10 mouse cellular contexts compared by ENCODE assay signal in genomic region chr13:52331068-52331467, GRCm38 (mm10).
DNase-seq lines count a peak whose midpoint lies in the region; TF ChIP-seq lines count a peak whose summit lies in the region.
"Had no signal": no experiment of that assay in that cellular context is flagged by ENCODE, and none has a peak within 500 bp of the region (broad histone marks: within the 10 kb centered on the region; RNA-seq: fewer than 3 reads in every experiment).

No protein-coding gene starts in this region.

- intact Hi-C loops in heart, postnatal 10 days (cut with DNase I): no loop called here
- intact Hi-C loops in heart, adult 2 months (cut with DNase I): no loop called here

- 0 out of 2 replicates have a peak, but pooled peaks cover 4% of the 10 kb centered on the region for H3K4me1 ChIP-seq in embryonic facial prominence, embryonic 10.5 days
- H3K4me1 ChIP-seq in heart, adult 2 months (ENCODE audit: control insufficient read depth, insufficient read depth, low read length): no peaks in the 10 kb centered on the region

- WGBS in embryonic facial prominence, embryonic 10.5 days: 90% methylated on average over 5 of the region's 5 CpGs
- 69% methylated on average over 5 of the region's 5 CpGs for WGBS in heart, adult 2 months

- H3K4me3 ChIP-seq in embryonic facial prominence, embryonic 10.5 days: no peak overlapping the region
- H3K4me3 ChIP-seq in heart, adult 2 months: no peak overlapping the region

- no peaks in the 10 kb centered on the region for H3K9me3 ChIP-seq in embryonic facial prominence, embryonic 10.5 days

- no peak for TF ChIP-seq EP300 in heart, adult 2 months (IDR thresholded peaks at IDR 0.05; ENCODE audit: insufficient read depth, low read depth, low read length)

- H3K9ac ChIP-seq in heart, adult 2 months (ENCODE audit: low read depth, low read length): no peak overlapping the region
- H3K9ac ChIP-seq: lung, embryonic 14.5 days had no signal

- H3K79me2 ChIP-seq in heart, adult 2 months (replicated peaks; ENCODE audit: control insufficient read depth, insufficient read depth, low read length): no peaks in the 10 kb centered on the region

- peak; percentile 44 to 67 for DNase-seq in frontal cortex, adult 2 months (ENCODE audit: extremely low spot score in 1 of 2, low spot score in 1 of 2)
- no peak for DNase-seq in frontal cortex, postnatal 10 days (ENCODE audit: low spot score in 2 of 2)
- DNase-seq in cerebellum, adult 11-12 months: peak; percentile 88
- peak; percentile 72 to 73 for DNase-seq in layer of hippocampus, adult 8-10 months (ENCODE audit: low spot score in 2 of 2)
- peak; percentile 43 for DNase-seq in splenic B cell, adult 2 months (ENCODE audit: low read depth, low spot score)
- DNase-seq in heart, postnatal 10 days: no peak
- DNase-seq in embryonic facial prominence, embryonic 10.5 days (ENCODE audit: low spot score): no peak
- DNase-seq in heart, adult 2 months: no peak
- DNase-seq: heart, postnatal 36 days; lung, embryonic 14.5 days had no signal

- no peaks in the 10 kb centered on the region for H3K36me3 ChIP-seq in splenic B cell, adult 2 months (ENCODE audit: control insufficient read depth, insufficient read depth, low read length, poor library complexity, severe bottlenecking)
- H3K36me3 ChIP-seq in embryonic facial prominence, embryonic 10.5 days (replicated peaks): no peaks in the 10 kb centered on the region
- no peaks in the 10 kb centered on the region for H3K36me3 ChIP-seq in heart, adult 2 months (ENCODE audit: control insufficient read depth, insufficient read depth, low read length)

- H3K27ac ChIP-seq in embryonic facial prominence, embryonic 10.5 days (replicated peaks): no peak overlapping the region
- no peak overlapping the region for H3K27ac ChIP-seq in heart, adult 2 months

- no peak for TF ChIP-seq CTCF in heart, adult 2 months (IDR thresholded peaks at IDR 0.05)

- no peak for TF ChIP-seq POLR2A in heart, adult 2 months (IDR thresholded peaks at IDR 0.05; ENCODE audit: insufficient read depth, low read depth, low read length)

- no peaks in the 10 kb centered on the region; the same call in 1 of the 2 replicates for H3K27me3 ChIP-seq in splenic B cell, adult 2 months (ENCODE audit: control insufficient read depth, insufficient read depth, low read length, poor library complexity, severe bottlenecking)
- no peaks in the 10 kb centered on the region for H3K27me3 ChIP-seq in embryonic facial prominence, embryonic 10.5 days (replicated peaks; ENCODE audit: low read depth, poor library complexity, severe bottlenecking)
- H3K27me3 ChIP-seq in heart, adult 2 months (ENCODE audit: control insufficient read depth, insufficient read depth, low read length): no peaks in the 10 kb centered on the region

Comparison
In these comparisons a context has a peak if more than half of its experiments do, and no peak if none do; other contexts are left out.
1. DNase-seq: peak in frontal cortex, adult 2 months (2 of 2), cerebellum, adult 11-12 months (single experiment), layer of hippocampus, adult 8-10 months (2 of 2) and splenic B cell, adult 2 months (single experiment); none in frontal cortex, postnatal 10 days (0 of 2), heart, postnatal 10 days (0 of 2), embryonic facial prominence, embryonic 10.5 days (single experiment) and heart, adult 2 months (0 of 2).